Mouse (Mus musculus): ENCODE results near the gene Ddb2. TPM values are rescaled to one million over a fixed set of nuclear protein-coding genes. Genes with fewer than 3 reads are reported as not detected.

Ddb2 gene
- polyA plus RNA-seq, 1 experiment from 2014 or later, result 18.0 TPM

DNA sequence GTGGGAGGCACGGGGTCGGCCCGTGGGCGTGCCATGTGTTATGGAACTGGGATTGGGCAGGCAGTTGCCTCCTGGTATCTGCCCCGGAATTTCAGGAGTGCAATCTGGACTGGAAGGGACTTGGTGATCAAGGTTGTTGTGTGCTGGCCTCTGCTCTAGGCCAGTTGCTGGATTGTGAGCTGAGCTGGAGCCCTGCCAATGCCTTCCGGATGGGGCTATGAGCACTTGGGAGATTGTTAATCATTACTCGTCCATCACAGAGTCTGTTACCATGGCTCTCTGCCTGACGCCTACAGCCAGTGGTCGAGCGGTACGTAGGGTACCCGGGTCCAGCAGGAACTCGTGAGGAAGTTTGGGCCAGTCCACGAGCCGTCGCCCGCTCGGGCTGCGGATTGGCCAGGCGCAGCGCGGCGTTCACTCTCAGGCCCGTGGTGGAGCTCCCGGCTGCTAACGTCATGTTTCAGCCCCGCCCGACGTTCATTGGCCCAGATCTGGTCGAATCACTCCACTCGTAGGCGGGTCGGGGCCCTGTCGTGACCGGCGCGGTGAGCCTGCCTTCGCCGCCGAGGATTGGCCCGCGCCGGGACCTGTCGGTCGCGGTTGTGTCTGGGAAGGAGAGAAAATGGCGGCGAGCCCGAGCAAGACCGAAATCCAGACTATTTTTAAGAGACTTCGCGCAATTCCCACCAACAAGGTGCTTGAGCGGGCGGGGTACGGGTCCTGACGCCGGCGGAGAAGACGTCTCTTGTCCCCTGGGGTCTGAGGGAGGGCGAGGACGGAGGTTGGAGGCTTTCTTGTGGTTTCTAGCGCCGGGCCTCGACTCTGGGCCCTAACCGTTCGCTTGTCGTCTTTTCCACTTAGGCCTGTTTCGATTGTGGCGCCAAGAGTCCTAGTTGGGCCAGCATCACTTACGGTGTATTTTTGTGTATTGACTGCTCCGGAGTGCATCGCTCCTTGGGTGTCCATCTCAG, 28.2 kb upstream of the Ddb2 start, which contains the start of gene Arfgap2:
TSS of gene Arfgap2 (plus strand) at position 264 of the 971 bp plus-strand sequence.
- Histone ChIP-seq H3K36me3 (peaks cover 75% of the 10 kb centered on the region), H3K27me3 (no peaks in the 10 kb centered on the region), H3K9me3 (no peaks in the 10 kb centered on the region), H3K4me3 (replicated peaks) (peak within 1 kb of the TSS; percentile 85), H3K27ac (peak within 1 kb of the TSS; percentile 95), H3K9ac (replicated peaks) (peak within 1 kb of the TSS; percentile 87), H3K4me1 (replicated peaks) (peaks cover 19% of the 10 kb centered on the region), H3K4me2 (peak within 1 kb of the TSS; percentile 75)
- WGBS, result 1% methylated on average over 72 of the region's 72 CpGs
- peak; percentile 98 for ATAC-seq (ENCODE audit: insufficient number of reproducible peaks, insufficient read depth, low FRiP score, low TSS enrichment, low read depth)

DNA sequence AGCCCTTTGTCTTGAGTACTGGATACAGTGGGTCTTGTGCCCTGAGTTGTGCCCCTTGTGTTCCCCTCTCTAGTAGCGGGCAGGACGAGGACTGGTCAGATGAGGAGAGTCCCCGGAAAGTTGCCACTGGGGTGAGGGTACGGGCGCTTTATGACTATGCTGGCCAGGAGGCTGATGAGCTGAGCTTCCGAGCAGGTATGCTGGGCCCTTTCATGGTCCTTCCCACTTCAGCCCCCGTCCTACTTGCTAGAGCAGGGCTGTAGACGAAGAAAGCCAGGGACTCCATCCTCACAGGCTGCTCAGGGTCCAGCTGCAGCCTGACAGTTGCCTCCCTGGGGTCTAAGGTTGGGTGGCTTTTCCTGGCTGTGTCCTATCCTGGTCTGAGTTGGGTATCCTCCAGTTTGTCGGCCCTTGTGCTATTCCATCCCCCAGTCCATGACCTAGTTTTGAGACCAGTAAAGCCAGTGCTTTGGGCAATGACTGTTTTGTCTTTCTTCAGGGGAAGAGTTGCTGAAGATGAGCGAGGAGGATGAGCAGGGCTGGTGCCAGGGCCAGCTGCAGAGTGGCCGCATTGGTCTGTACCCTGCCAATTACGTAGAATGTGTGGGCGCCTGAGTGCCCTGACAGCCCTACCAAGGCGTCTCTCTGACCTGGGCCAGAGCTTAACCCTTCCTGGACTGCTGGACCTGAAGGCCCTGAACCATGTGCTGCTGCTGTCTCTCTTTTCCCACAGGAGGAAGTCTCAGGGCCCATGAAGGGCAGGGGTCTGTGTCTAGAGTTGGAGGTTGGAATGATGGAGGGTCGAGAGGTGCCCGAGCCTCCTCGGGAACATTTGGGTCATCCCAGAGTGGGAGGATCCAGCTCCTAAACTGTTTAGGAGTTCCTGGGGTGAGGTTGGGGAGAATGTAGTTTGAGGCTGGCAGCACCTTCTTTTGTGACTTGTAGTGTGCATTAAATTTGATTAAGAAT, 27.2 kb upstream of the Ddb2 start:
- WGBS, result 89% methylated on average over 17 of the region's 17 CpGs
- no peaks in the 10 kb centered on the region for H3K27me3 ChIP-seq
- 0 out of 2 replicates have a peak, but pooled peaks have one; percentile 7 for ATAC-seq (ENCODE audit: insufficient number of reproducible peaks, insufficient read depth, low FRiP score, low TSS enrichment, low read depth)
- H3K9me3 ChIP-seq, result no peaks in the 10 kb centered on the region
- H3K9ac ChIP-seq (replicated peaks), result peak overlapping the region; percentile 87; the same call in 1 of the 2 replicates
- H3K4me1 ChIP-seq (replicated peaks), result peaks cover 19% of the 10 kb centered on the region
- peak overlapping the region; percentile 75 for H3K4me2 ChIP-seq
- H3K4me3 ChIP-seq (replicated peaks), result peak overlapping the region; percentile 85
- H3K36me3 ChIP-seq, result peaks cover 70% of the 10 kb centered on the region
- peak overlapping the region; percentile 95 for H3K27ac ChIP-seq

DNA sequence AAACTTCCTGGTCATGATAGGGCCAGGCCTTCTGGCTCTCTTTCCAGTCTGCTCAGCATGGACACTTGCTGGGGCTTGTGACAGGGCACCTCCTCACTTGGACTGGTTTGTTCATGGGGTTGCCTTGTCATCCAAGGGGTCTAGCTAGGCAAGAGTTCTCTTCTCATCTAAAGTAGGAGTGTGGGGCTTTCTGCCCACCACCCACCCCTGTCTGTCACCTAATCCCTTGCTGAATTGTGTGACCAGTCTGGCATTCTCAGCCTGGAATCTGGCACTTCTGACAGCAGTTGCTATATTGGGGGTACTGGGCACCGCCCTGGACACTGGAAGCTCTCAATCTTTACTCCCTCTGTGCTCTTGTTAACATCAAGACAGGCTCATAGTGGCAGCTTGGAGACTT, 22.7 kb upstream of the Ddb2 start:
- no peak overlapping the region for H3K4me2 ChIP-seq
- H3K9me3 ChIP-seq, result no peaks in the 10 kb centered on the region
- H3K27ac ChIP-seq, result no peak overlapping the region
- peaks cover 44% of the 10 kb centered on the region for H3K36me3 ChIP-seq
- H3K4me1 ChIP-seq (replicated peaks), result peaks cover 42% of the 10 kb centered on the region
- no peak overlapping the region for H3K9ac ChIP-seq (replicated peaks)
- ATAC-seq (ENCODE audit: insufficient number of reproducible peaks, insufficient read depth, low FRiP score, low TSS enrichment, low read depth), result no peak
- peaks cover 18% of the 10 kb centered on the region for H3K27me3 ChIP-seq
- 93% methylated on average over 1 of the region's 1 CpGs for WGBS
- H3K4me3 ChIP-seq (replicated peaks), result no peak overlapping the region

- H3K4me3 ChIP-seq (replicated peaks), result no peak overlapping the region
- WGBS, result 71% methylated on average over 1 of the region's 1 CpGs
- peak overlapping the region; percentile 95 for H3K4me2 ChIP-seq
- 0 out of 2 replicates have a peak overlapping the region, but pooled peaks have one; percentile 75 for H3K9ac ChIP-seq (replicated peaks)
- peaks cover 24% of the 10 kb centered on the region for H3K27me3 ChIP-seq
- H3K9me3 ChIP-seq, result no peaks in the 10 kb centered on the region
- peaks cover 41% of the 10 kb centered on the region for H3K36me3 ChIP-seq
- no peak for ATAC-seq (ENCODE audit: insufficient number of reproducible peaks, insufficient read depth, low FRiP score, low TSS enrichment, low read depth)
- peaks cover 37% of the 10 kb centered on the region for H3K4me1 ChIP-seq (replicated peaks)
- peak overlapping the region; percentile 91 for H3K27ac ChIP-seq
Observed at GRCm38 (mm10) chr2:91258830-91259229, 22.0 kb upstream of the Ddb2 start.

- peak overlapping the region; percentile 69 for H3K4me3 ChIP-seq (replicated peaks)
- peaks cover 24% of the 10 kb centered on the region for H3K27me3 ChIP-seq
- peak overlapping the region; percentile 91 for H3K27ac ChIP-seq
- H3K4me1 ChIP-seq (replicated peaks), result peaks cover 37% of the 10 kb centered on the region
- H3K36me3 ChIP-seq, result peaks cover 33% of the 10 kb centered on the region
- H3K9ac ChIP-seq (replicated peaks), result peak overlapping the region; percentile 75
- H3K4me2 ChIP-seq, result peak overlapping the region; percentile 95
- WGBS, result 74% methylated on average over 5 of the region's 5 CpGs
- H3K9me3 ChIP-seq, result no peaks in the 10 kb centered on the region
- ATAC-seq (ENCODE audit: insufficient number of reproducible peaks, insufficient read depth, low FRiP score, low TSS enrichment, low read depth), result 0 out of 2 replicates have a peak, but pooled peaks have one; percentile 1
Observed at GRCm38 (mm10) chr2:91258054-91258453, 21.3 kb upstream of the Ddb2 start.

DNA sequence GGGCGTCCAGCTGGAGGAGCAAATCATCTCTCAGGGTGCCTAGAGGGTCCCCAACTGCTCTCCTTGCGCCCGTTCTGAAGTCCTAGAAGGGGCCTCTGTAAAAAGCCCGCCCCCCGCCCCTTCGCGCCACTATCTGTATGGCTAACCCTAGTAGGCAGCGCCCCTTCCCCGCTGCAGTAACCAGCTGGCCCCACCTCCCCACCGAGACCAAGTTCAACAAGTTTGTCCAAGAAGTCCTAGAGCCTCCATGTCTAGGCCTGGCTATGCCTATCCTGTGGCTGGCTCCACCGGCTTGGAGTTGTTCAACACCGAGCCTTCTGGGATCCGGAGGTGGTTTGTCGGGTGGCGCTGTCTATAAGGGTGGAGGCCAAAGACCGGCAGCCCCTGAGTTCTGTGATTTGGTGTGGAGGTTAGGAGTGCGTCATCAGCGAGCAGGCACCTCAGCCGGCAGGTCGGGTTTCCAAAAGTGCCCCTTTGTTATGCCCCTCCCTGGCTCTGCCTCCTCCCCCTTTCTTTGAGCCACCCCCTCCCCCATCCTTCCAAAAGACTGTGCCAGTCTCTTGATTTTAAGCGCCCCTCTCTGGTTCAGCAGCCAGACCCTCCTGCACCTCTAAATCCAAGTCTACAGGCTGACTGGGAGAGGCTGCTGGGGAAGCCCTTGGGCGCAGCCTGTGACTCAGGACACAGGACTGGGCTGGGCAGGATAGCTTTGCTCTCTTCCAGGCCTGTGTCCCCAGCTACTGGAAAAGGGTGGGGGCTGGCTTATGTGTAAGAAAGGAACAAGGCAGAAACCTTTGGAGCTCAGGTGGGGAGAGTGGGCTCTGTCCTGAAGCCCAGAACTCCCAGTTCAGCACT, 20.6 kb upstream of the Ddb2 start:
- H3K9me3 ChIP-seq, result no peaks in the 10 kb centered on the region
- ATAC-seq (ENCODE audit: insufficient number of reproducible peaks, insufficient read depth, low FRiP score, low TSS enrichment, low read depth), result peak; percentile 87
- H3K27ac ChIP-seq, result peak overlapping the region; percentile 91
- H3K9ac ChIP-seq (replicated peaks), result peak overlapping the region; percentile 75
- H3K4me2 ChIP-seq, result peak overlapping the region; percentile 95
- peak overlapping the region; percentile 69 for H3K4me3 ChIP-seq (replicated peaks)
- H3K27me3 ChIP-seq, result peaks cover 24% of the 10 kb centered on the region
- H3K4me1 ChIP-seq (replicated peaks), result peaks cover 37% of the 10 kb centered on the region
- peaks cover 26% of the 10 kb centered on the region for H3K36me3 ChIP-seq
- WGBS, result 2% methylated on average over 22 of the region's 22 CpGs

DNA sequence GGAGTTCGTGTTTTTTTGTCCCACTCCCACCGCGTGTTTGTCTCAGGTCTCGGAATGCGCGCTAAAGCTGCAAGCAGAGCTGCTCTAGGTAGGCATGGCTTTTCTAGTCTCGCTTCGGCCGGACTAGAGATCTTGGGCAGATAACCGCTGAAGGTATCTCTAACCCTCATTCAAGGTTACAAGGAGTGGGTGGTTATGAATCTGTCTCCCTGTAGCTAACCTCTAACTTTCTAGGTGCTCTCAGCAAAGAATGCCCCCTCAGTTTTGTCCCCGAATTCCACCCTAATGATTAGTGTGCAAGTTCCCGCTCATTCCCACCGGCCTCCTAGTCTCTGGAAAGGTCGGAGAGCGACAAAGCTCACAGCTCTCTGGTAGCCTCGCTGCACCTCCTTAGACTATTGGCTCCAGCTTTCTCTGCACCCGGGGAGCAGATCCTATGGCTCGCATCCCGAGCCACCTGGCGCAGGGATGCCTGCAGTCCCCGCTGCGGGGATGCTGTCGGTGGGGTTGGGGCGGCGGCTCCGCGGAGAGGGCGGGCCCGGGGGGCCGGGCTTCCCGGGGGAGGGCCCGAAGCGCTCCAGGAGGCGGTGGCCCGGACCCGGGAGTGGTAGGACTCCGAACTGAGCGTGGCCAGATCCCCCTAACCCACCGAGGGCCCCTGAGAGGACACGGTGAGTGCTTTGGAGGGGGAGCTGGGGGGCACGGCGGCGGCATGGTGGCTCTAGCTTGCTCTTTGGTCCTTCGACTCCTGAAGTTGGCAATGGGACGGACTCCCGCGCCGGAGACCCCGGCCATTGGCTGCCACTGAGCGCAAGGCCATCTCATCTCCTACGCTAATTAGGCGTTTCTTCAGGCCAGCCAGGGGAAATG, 19.7 kb upstream of the Ddb2 start:
- H3K9ac ChIP-seq (replicated peaks), result peak overlapping the region; percentile 75
- peak overlapping the region; percentile 91 for H3K27ac ChIP-seq
- under 1% methylated on average over 52 of the region's 52 CpGs for WGBS
- no peaks in the 10 kb centered on the region for H3K9me3 ChIP-seq
- H3K4me3 ChIP-seq (replicated peaks), result peak overlapping the region; percentile 69
- peaks cover 24% of the 10 kb centered on the region for H3K27me3 ChIP-seq
- peaks cover 37% of the 10 kb centered on the region for H3K4me1 ChIP-seq (replicated peaks)
- peak overlapping the region; percentile 95 for H3K4me2 ChIP-seq
- peak; percentile 50 for ATAC-seq (ENCODE audit: insufficient number of reproducible peaks, insufficient read depth, low FRiP score, low TSS enrichment, low read depth)
- H3K36me3 ChIP-seq, result peaks cover 20% of the 10 kb centered on the region

DNA sequence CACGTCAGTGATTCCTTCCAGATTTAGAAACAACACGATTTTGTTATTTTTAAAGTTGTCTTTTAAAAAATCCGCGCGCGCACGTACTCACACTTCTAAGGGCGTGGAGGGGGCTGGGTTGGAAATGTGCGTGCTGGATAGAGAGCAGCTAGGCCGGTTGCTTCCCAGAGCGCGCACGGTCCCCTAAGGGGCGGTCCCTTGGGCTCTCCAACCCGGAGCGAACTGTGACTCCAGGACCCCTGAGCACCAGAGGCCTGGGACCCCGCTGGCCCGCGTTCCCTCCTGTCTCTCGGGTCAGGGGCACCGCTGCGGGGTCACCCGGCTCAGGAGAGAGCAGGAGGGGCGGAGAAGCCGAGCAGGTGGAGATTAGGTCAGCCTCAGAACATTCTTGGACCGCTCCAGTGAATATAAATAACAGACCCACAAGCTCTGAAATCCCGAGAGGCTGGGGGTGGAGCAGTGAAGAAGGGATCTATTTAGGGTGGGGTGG, 18.9 kb upstream of the Ddb2 start, which contains the start of gene Pacsin3:
TSS of gene Pacsin3 (plus strand) at position 294 of the 490 bp plus-strand sequence.
- H3K4me3 ChIP-seq (replicated peaks), result peak within 1 kb of the TSS; percentile 69
- H3K9ac ChIP-seq (replicated peaks), result peak within 1 kb of the TSS; percentile 75
- no peaks in the 10 kb centered on the region for H3K9me3 ChIP-seq
- WGBS, result 1% methylated on average over 27 of the region's 27 CpGs
- H3K27ac ChIP-seq, result peak within 1 kb of the TSS; percentile 91
- H3K27me3 ChIP-seq, result peaks cover 24% of the 10 kb centered on the region
- peaks cover 37% of the 10 kb centered on the region for H3K4me1 ChIP-seq (replicated peaks)
- H3K36me3 ChIP-seq, result peaks cover 12% of the 10 kb centered on the region
- H3K4me2 ChIP-seq, result peak within 1 kb of the TSS; percentile 95
- ATAC-seq (ENCODE audit: insufficient number of reproducible peaks, insufficient read depth, low FRiP score, low TSS enrichment, low read depth), result no peak

- 8% methylated on average over 8 of the region's 8 CpGs for WGBS
- peaks cover 24% of the 10 kb centered on the region for H3K27me3 ChIP-seq
- no peak overlapping the region for H3K4me3 ChIP-seq (replicated peaks)
- H3K36me3 ChIP-seq, result peaks cover 4% of the 10 kb centered on the region; the same call in 1 of the 2 replicates
- no peak overlapping the region for H3K27ac ChIP-seq
- no peak for ATAC-seq (ENCODE audit: insufficient number of reproducible peaks, insufficient read depth, low FRiP score, low TSS enrichment, low read depth)
- peak overlapping the region; percentile 95 for H3K4me2 ChIP-seq
- no peak overlapping the region for H3K9ac ChIP-seq (replicated peaks)
- peaks cover 37% of the 10 kb centered on the region for H3K4me1 ChIP-seq (replicated peaks)
- no peaks in the 10 kb centered on the region for H3K9me3 ChIP-seq
Observed at GRCm38 (mm10) chr2:91254725-91255380, 18.1 kb upstream of the Ddb2 start.

Measured in limb, embryonic 12.5 days (tissue).